Mouse (Mus musculus) layer of hippocampus, adult 9-11 months (tissue): ENCODE results near the gene Ltbp4.

ENCODE experiments used
- DNase-seq: peaks from one replicate; pipeline ENCODE4 v3.0.0; 2022

The Ltbp4 gene

DNA sequence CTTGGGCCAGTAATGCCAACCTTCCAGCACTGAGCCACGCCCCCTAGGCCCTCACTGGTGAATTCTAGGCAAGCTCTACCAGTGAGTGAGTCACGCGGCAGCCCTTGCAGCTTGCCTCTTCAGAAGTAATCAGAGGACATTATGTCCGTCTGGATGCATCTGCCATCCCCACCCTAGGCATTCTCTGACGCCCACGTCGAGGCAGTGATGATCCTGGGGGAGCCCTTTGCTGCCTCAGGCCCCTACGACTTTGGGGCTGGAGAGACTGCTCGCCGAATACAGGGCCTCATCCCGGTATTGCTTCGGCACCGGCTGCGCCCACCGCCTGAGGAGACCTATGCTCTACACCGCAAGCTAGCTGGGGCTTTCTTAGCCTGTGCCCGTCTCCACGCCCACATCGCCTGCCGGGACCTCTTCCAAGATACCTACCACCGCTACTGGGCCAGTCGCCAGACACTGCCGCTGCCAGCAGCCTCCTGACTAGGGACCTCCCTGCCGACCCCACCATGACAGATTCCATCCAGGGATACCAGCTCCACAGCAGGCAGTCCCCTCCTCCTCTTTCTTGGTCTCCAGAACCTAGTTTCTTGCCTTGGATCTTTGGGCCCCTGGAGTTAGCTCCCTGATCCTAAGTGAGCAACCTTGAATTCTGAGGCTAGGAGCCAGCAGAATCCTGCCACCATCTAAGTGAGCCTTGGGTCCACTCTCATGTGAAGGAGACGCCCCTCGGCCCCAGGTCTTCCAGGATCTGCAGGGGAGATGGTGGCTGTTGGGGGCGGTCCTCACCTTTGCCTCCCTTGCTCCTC lies 80.2 kb downstream of the Ltbp4 start:
- peak; percentile 82 for DNase-seq

DNA sequence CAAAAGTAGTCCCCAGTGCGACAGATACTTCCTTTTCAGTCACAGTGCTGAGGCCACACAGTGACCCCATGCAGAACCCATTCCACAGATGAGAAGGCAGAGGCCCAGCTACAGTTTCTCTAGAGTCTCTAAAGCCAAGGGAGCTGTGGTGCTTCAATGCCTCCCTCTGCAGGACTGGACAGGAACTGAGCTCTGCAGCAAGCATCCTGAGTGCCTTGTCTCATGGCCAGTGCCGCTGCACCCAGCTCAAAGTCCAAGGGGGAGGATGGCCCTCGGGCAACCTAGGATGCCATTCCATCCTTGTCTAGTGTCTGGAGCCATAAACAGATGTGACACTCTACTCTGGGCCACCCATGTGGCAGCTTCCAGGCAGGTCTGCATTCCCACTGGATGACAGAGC lies 81.8 kb downstream of the Ltbp4 start:
- DNase-seq: no peak
